Mouse (Mus musculus) lung, postnatal 25 days (tissue): Measurements from ENCODE around the gene Fbxo39.
"Not testable (repeated sequence)": the region's sequence is repeated elsewhere in the genome, so short reads cannot be mapped to it uniquely, and the experiment has no call there.

ENCODE experiments used
- DNase-seq: peaks from one replicate; pipeline ENCODE4 v3.0.0; 2022; ENCODE audit warnings: low spot score

Fbxo39 gene

GRCm38 (mm10) chr11:72311355-72312001, 2.8 kb upstream of the Fbxo39 start:
- no peak for DNase-seq

GRCm38 (mm10) chr11:72318026-72318425, 3.8 kb downstream of the Fbxo39 start:
- no peak for DNase-seq

GRCm38 (mm10) chr11:72324431-72324830, 10.2 kb downstream of the Fbxo39 start:
- DNase-seq = no peak

- no peak for DNase-seq
Observed at GRCm38 (mm10) chr11:72325701-72326100, 11.5 kb downstream of the Fbxo39 start.

GRCm38 (mm10) chr11:72332951-72333667, 18.9 kb downstream of the Fbxo39 start:
- no peak for DNase-seq

- DNase-seq = no peak
Observed at GRCm38 (mm10) chr11:72334653-72335052, 20.4 kb downstream of the Fbxo39 start.

- no peak for DNase-seq
Observed at GRCm38 (mm10) chr11:72336726-72337125, 22.5 kb downstream of the Fbxo39 start.

GRCm38 (mm10) chr11:72338437-72338871, 24.2 kb downstream of the Fbxo39 start:
- DNase-seq = no peak

- no peak for DNase-seq
Observed at GRCm38 (mm10) chr11:72339716-72340115, 25.5 kb downstream of the Fbxo39 start.

GRCm38 (mm10) chr11:72342549-72343237, 28.4 kb downstream of the Fbxo39 start:
- DNase-seq = peak; percentile 65

GRCm38 (mm10) chr11:72343238-72343625, 29.0 kb downstream of the Fbxo39 start:
- DNase-seq = not testable (repeated sequence)

GRCm38 (mm10) chr11:72343904-72344303, 29.7 kb downstream of the Fbxo39 start:
- DNase-seq = peak; percentile 36

GRCm38 (mm10) chr11:72344486-72344885, 30.2 kb downstream of the Fbxo39 start:
- DNase-seq = no peak

- no peak for DNase-seq
Observed at GRCm38 (mm10) chr11:72348563-72348962, 34.3 kb downstream of the Fbxo39 start.

GRCm38 (mm10) chr11:72349016-72349415, 34.8 kb downstream of the Fbxo39 start:
- DNase-seq = no peak

GRCm38 (mm10) chr11:72349652-72350051, 35.4 kb downstream of the Fbxo39 start:
- no peak for DNase-seq

- no peak for DNase-seq
Observed at GRCm38 (mm10) chr11:72352272-72352671, 38.0 kb downstream of the Fbxo39 start.

- DNase-seq = no peak
Observed at GRCm38 (mm10) chr11:72353186-72353585, 38.9 kb downstream of the Fbxo39 start.

GRCm38 (mm10) chr11:72354971-72355728, 40.9 kb downstream of the Fbxo39 start:
- peak; percentile 65 for DNase-seq

- DNase-seq = peak; percentile 48
Observed at GRCm38 (mm10) chr11:72361385-72362346, 47.4 kb downstream of the Fbxo39 start.

- DNase-seq = no peak
Observed at GRCm38 (mm10) chr11:72362347-72362741, 48.1 kb downstream of the Fbxo39 start, which contains the start of gene Tekt1. Tekt1 (minus strand) TSS chr11:72362442.
